22 mouse cellular contexts compared by ENCODE assay signal in the genomic region with DNA sequence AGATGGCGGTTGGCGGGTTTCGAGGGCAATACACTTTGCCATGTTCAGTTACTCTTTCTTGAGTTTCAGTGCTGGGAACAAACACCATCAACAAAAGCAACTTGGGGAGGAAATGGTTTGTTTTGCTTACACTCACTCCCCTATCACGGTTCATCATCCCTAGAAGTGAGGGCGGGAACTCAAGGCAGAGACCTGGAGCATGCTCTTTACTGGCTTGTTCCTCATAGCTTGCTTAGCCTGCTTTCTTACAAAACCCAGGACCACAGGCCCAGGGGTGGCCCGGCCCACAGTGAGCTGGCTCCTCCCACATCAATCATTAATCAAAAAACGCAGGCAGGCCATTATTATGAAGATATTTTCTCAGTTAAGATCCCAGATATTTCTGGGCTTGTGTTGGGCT.
DNase-seq lines count a peak whose midpoint lies in the region; ATAC-seq lines count a peak whose summit lies in the region.
"Had no signal": no experiment of that assay in that cellular context is flagged by ENCODE, and none has a peak within 500 bp of the region (broad histone marks: within the 10 kb centered on the region; RNA-seq: fewer than 3 reads in every experiment).

No protein-coding gene starts in this region.

- no peaks in the 10 kb centered on the region for H3K27me3 ChIP-seq in kidney, embryonic 16.5 days (ENCODE audit: insufficient read depth, low read length)
- no peaks in the 10 kb centered on the region for H3K27me3 ChIP-seq in stomach, embryonic 15.5 days (replicated peaks)
- H3K27me3 ChIP-seq: embryonic facial prominence, embryonic 12.5 days; heart, embryonic 12.5 days; hindbrain, embryonic 12.5 days; liver, embryonic 12.5 days; lung, embryonic 15.5 days; neural tube, embryonic 15.5 days had no signal

- no peaks in the 10 kb centered on the region for H3K36me3 ChIP-seq in kidney, embryonic 16.5 days (ENCODE audit: insufficient read depth, low read length)
- no peaks in the 10 kb centered on the region for H3K36me3 ChIP-seq in stomach, embryonic 15.5 days
- H3K36me3 ChIP-seq: embryonic facial prominence, embryonic 12.5 days; heart, embryonic 12.5 days; hindbrain, embryonic 12.5 days; liver, embryonic 12.5 days; lung, embryonic 15.5 days; neural tube, embryonic 15.5 days had no signal

- H3K4me3 ChIP-seq in kidney, embryonic 16.5 days (ENCODE audit: low read length): no peak overlapping the region
- H3K4me3 ChIP-seq in stomach, embryonic 15.5 days (replicated peaks): no peak overlapping the region
- H3K4me3 ChIP-seq: embryonic facial prominence, embryonic 12.5 days; gastrocnemius, adult 2 months; heart, embryonic 12.5 days; hindbrain, embryonic 12.5 days; layer of hippocampus, adult 2 months; liver, embryonic 12.5 days; lung, embryonic 15.5 days; neural tube, embryonic 15.5 days had no signal

- H3K4me1 ChIP-seq in kidney, embryonic 16.5 days (ENCODE audit: insufficient read depth, low read length): peaks cover 15% of the 10 kb centered on the region
- no peaks in the 10 kb centered on the region for H3K4me1 ChIP-seq in stomach, embryonic 15.5 days
- H3K4me1 ChIP-seq: embryonic facial prominence, embryonic 12.5 days; heart, embryonic 12.5 days; hindbrain, embryonic 12.5 days; liver, embryonic 12.5 days had no signal

- WGBS in kidney, embryonic 16.5 days: 32% methylated on average over 7 of the region's 7 CpGs
- 82% methylated on average over 7 of the region's 7 CpGs for WGBS in stomach, embryonic 15.5 days

- DNase-seq in kidney, adult 9 months: peak; percentile 21
- DNase-seq in kidney, adult 11 months: no peak
- peak; percentile 33 for DNase-seq in R1 (ENCODE audit: low read depth, low spot score)
- no peak for DNase-seq in gastrocnemius, adult 18-20 months (ENCODE audit: low spot score)
- no peak for DNase-seq in Muller cell, postnatal 12 days (ENCODE audit: inconsistent ontology term)
- DNase-seq: cerebellum, adult 9-10 months; gastrocnemius, adult 2 months; heart, postnatal 14 days; right cerebral cortex, postnatal 14 days; spleen, adult 18-20 months; thymus, adult 2 months had no signal

- ATAC-seq in kidney, embryonic 16.5 days (ENCODE audit: low FRiP score, low TSS enrichment): peak; percentile 61; the same call in 1 of the 2 replicates
- ATAC-seq in stomach, embryonic 15.5 days (ENCODE audit: insufficient read depth, low FRiP score, low read depth): no peak
- ATAC-seq: inflammation-experienced regulatory T-cells, adult 6 months; liver, embryonic 12.5 days; midbrain, embryonic 16.5 days had no signal

- H3K27ac ChIP-seq in kidney, embryonic 16.5 days (ENCODE audit: low read length): peak overlapping the region; percentile 74
- 0 out of 2 replicates have a peak overlapping the region, but pooled peaks have one; percentile 31 for H3K27ac ChIP-seq in stomach, embryonic 15.5 days
- H3K27ac ChIP-seq: embryonic facial prominence, embryonic 12.5 days; gastrocnemius, adult 2 months; hindbrain, embryonic 12.5 days; layer of hippocampus, adult 2 months; liver, embryonic 12.5 days; lung, embryonic 15.5 days; neural tube, embryonic 15.5 days had no signal

- peak overlapping the region; percentile 30 for H3K4me2 ChIP-seq in kidney, embryonic 16.5 days (replicated peaks; ENCODE audit: low read depth, low read length)
- H3K4me2 ChIP-seq in stomach, embryonic 15.5 days: no peak overlapping the region
- H3K4me2 ChIP-seq: embryonic facial prominence, embryonic 12.5 days; heart, embryonic 12.5 days; hindbrain, embryonic 12.5 days; liver, embryonic 12.5 days; lung, embryonic 15.5 days; neural tube, embryonic 15.5 days had no signal

- no peaks in the 10 kb centered on the region for H3K9me3 ChIP-seq in kidney, embryonic 16.5 days (ENCODE audit: low read length)
- no peaks in the 10 kb centered on the region for H3K9me3 ChIP-seq in stomach, embryonic 15.5 days
- H3K9me3 ChIP-seq: embryonic facial prominence, embryonic 12.5 days; heart, embryonic 12.5 days; hindbrain, embryonic 12.5 days; liver, embryonic 12.5 days; lung, embryonic 15.5 days; neural tube, embryonic 15.5 days had no signal

- H3K9ac ChIP-seq in kidney, embryonic 16.5 days (replicated peaks; ENCODE audit: low read length): no peak overlapping the region
- H3K9ac ChIP-seq in stomach, embryonic 15.5 days: no peak overlapping the region
- H3K9ac ChIP-seq: embryonic facial prominence, embryonic 12.5 days; heart, embryonic 12.5 days; hindbrain, embryonic 12.5 days; liver, embryonic 12.5 days; lung, embryonic 15.5 days; neural tube, embryonic 15.5 days had no signal

Comparison
In these comparisons a context has a peak if more than half of its experiments do, and no peak if none do; other contexts are left out.
1. DNase-seq: peak in kidney, adult 9 months (single experiment) and R1 (single experiment); none in kidney, adult 11 months (single experiment), gastrocnemius, adult 18-20 months (single experiment) and Muller cell, postnatal 12 days (single experiment).